In genomic region chr4:102446160-102446945, GRCm38 (mm10) we compare ENCODE assay signal across 11 mouse cellular contexts.
DNase-seq lines count a peak whose midpoint lies in the region; ATAC-seq and TF ChIP-seq lines count a peak whose summit lies in the region.
"Had no signal": no experiment of that assay in that cellular context is flagged by ENCODE, and none has a peak within 500 bp of the region (broad histone marks: within the 10 kb centered on the region; RNA-seq: fewer than 3 reads in every experiment).

No protein-coding gene starts in this region.

- H3K4me1 ChIP-seq in hindbrain, embryonic 10.5 days (replicated peaks), result peaks cover 6% of the 10 kb centered on the region; the same call in 1 of the 2 replicates
- no peaks in the 10 kb centered on the region for H3K4me1 ChIP-seq in hindbrain, embryonic 12.5 days
- H3K4me1 ChIP-seq in heart, postnatal 0 days (ENCODE audit: control insufficient read depth, insufficient read depth), result peaks cover 20% of the 10 kb centered on the region; the same call in 1 of the 2 replicates
- H3K4me1 ChIP-seq: lung, embryonic 15.5 days had no signal

- H3K9ac ChIP-seq in hindbrain, embryonic 12.5 days, result no peak overlapping the region
- 0 out of 2 replicates have a peak overlapping the region, but pooled peaks have one; percentile 1 for H3K9ac ChIP-seq in heart, postnatal 0 days (replicated peaks; ENCODE audit: low read depth, low read length)
- H3K9ac ChIP-seq: lung, embryonic 15.5 days had no signal

- H3K4me3 ChIP-seq in hindbrain, embryonic 10.5 days, result no peak overlapping the region
- no peak overlapping the region for H3K4me3 ChIP-seq in hindbrain, embryonic 12.5 days
- no peak overlapping the region for H3K4me3 ChIP-seq in heart, postnatal 0 days (ENCODE audit: low read depth, low read length)
- H3K4me3 ChIP-seq: lung, embryonic 15.5 days had no signal

- H3K27ac ChIP-seq in hindbrain, embryonic 10.5 days, result no peak overlapping the region
- H3K27ac ChIP-seq in hindbrain, embryonic 12.5 days, result no peak overlapping the region
- H3K27ac ChIP-seq in heart, postnatal 0 days (ENCODE audit: low read depth), result peak overlapping the region; percentile 90
- H3K27ac ChIP-seq: lung, embryonic 15.5 days had no signal

- no peaks in the 10 kb centered on the region for H3K36me3 ChIP-seq in hindbrain, embryonic 10.5 days
- H3K36me3 ChIP-seq in hindbrain, embryonic 12.5 days, result no peaks in the 10 kb centered on the region
- H3K36me3 ChIP-seq in heart, postnatal 0 days (replicated peaks; ENCODE audit: control insufficient read depth, insufficient read depth, low read length), result no peaks in the 10 kb centered on the region
- H3K36me3 ChIP-seq: lung, embryonic 15.5 days had no signal

- H3K4me2 ChIP-seq in hindbrain, embryonic 12.5 days (replicated peaks), result no peak overlapping the region
- H3K4me2 ChIP-seq in heart, postnatal 0 days (ENCODE audit: low read depth, low read length), result 0 out of 2 replicates have a peak overlapping the region, but pooled peaks have one; percentile 5
- H3K4me2 ChIP-seq: lung, embryonic 15.5 days had no signal

- H3K27me3 ChIP-seq in hindbrain, embryonic 10.5 days (ENCODE audit: insufficient read depth, poor library complexity, severe bottlenecking), result no peaks in the 10 kb centered on the region
- no peaks in the 10 kb centered on the region for H3K27me3 ChIP-seq in hindbrain, embryonic 12.5 days
- no peaks in the 10 kb centered on the region for H3K27me3 ChIP-seq in heart, postnatal 0 days (ENCODE audit: control insufficient read depth, insufficient read depth, low read length)
- H3K27me3 ChIP-seq: lung, embryonic 15.5 days had no signal

- H3K9me3 ChIP-seq in hindbrain, embryonic 10.5 days, result no peaks in the 10 kb centered on the region
- no peaks in the 10 kb centered on the region for H3K9me3 ChIP-seq in hindbrain, embryonic 12.5 days (replicated peaks)
- no peaks in the 10 kb centered on the region for H3K9me3 ChIP-seq in heart, postnatal 0 days (replicated peaks; ENCODE audit: control insufficient read depth, low read length)
- H3K9me3 ChIP-seq: lung, embryonic 15.5 days had no signal

- 83% methylated on average over 8 of the region's 8 CpGs for WGBS in hindbrain, embryonic 10.5 days
- WGBS in hindbrain, embryonic 12.5 days, result 80% methylated on average over 8 of the region's 8 CpGs
- WGBS in heart, postnatal 0 days, result 39% methylated on average over 8 of the region's 8 CpGs

- TF ChIP-seq CTCF in heart, postnatal 0 days (IDR thresholded peaks at IDR 0.05; ENCODE audit: low read depth), result no peak

- ATAC-seq in hindbrain, embryonic 12.5 days (ENCODE audit: low FRiP score), result no peak
- ATAC-seq in erythroblast, adult 5-6 weeks (replicated peaks; ENCODE audit: low FRiP score, poor library complexity, severe bottlenecking), result peak; percentile 67
- ATAC-seq in heart, postnatal 0 days (ENCODE audit: insufficient read depth, low read depth), result peak; percentile 95
- 0 out of 2 replicates have a peak, but pooled peaks have one; percentile 41 for ATAC-seq in megakaryocyte-erythroid progenitor cell, adult 5-6 weeks (replicated peaks; ENCODE audit: low FRiP score, low TSS enrichment, poor library complexity, severe bottlenecking)
- ATAC-seq: midbrain, embryonic 16.5 days had no signal

- DNase-seq in hindbrain, embryonic 10.5 days (ENCODE audit: low spot score), result peak; percentile 19
- DNase-seq in heart, postnatal 0 days (ENCODE audit: low spot score), result peak; percentile 82
- no peak for DNase-seq in left cerebral cortex, adult 18-20 months (ENCODE audit: low spot score in 2 of 2)
- DNase-seq in adrenal gland, adult 18-20 months (ENCODE audit: low spot score in 2 of 2), result no peak
- DNase-seq in adrenal gland, postnatal 4 days (ENCODE audit: low spot score in 2 of 2), result no peak
- DNase-seq: kidney, adult 18-20 months had no signal

- no peak for TF ChIP-seq EP300 in heart, postnatal 0 days (IDR thresholded peaks at IDR 0.05; ENCODE audit: low read depth)

Comparison
In these comparisons a context has a peak if more than half of its experiments do, and no peak if none do; other contexts are left out.
1. DNase-seq: peak in hindbrain, embryonic 10.5 days (single experiment) and heart, postnatal 0 days (single experiment); none in left cerebral cortex, adult 18-20 months (0 of 2), adrenal gland, adult 18-20 months (0 of 2) and adrenal gland, postnatal 4 days (0 of 2).